Mouse (Mus musculus) stomach, embryonic 16.5 days (tissue): ENCODE measurements around the gene Lrig2. TPM values are rescaled to one million over a fixed set of nuclear protein-coding genes. Genes with fewer than 3 reads are reported as not detected.
"Not testable (repeated sequence)": the region's sequence is repeated elsewhere in the genome, so short reads cannot be mapped to it uniquely, and the experiment has no call there.

Experiments used
- ATAC-seq: fragments of 200-750 bp; cut with Nextera tagmentation; 2 replicates; pipeline ENCODE4 v1.8.0; 2017; ENCODE audit warnings: moderate number of reproducible peaks, moderate TSS enrichment; ENCODE audit not compliant: insufficient read depth, low FRiP score
- H3K27ac ChIP-seq: fragments of 300-500 bp; sonication (generic); 2 replicates; pipeline ENCODE4 v1.5.1; 2014; ENCODE audit warnings: low read length
- H3K27me3 ChIP-seq: fragments of 300-500 bp; sonication (generic); 2 replicates; pipeline ENCODE4 v1.6.1; 2014; ENCODE audit warnings: low read length, control low read depth, mixed read lengths; ENCODE audit not compliant: control insufficient read depth, insufficient read depth
- H3K36me3 ChIP-seq: fragments of 300-500 bp; sonication (generic); 2 replicates; pipeline ENCODE4 v1.6.1; 2014; ENCODE audit warnings: low read length; ENCODE audit not compliant: control insufficient read depth, insufficient read depth
- H3K4me1 ChIP-seq: fragments of 300-500 bp; sonication (generic); 2 replicates; pipeline ENCODE4 v1.6.1; 2014; ENCODE audit warnings: low read length, control low read depth, mixed read lengths; ENCODE audit not compliant: control insufficient read depth, insufficient read depth
- H3K4me2 ChIP-seq: fragments of 300-500 bp; sonication (generic); 2 replicates; pipeline ENCODE4 v1.6.1; 2014; ENCODE audit warnings: low read depth, low read length, mixed read lengths
- H3K4me3 ChIP-seq: fragments of 300-500 bp; sonication (generic); replicated peaks from 2 replicates; pipeline ENCODE4 v1.5.1; 2014; ENCODE audit warnings: mild to moderate bottlenecking, low read length
- H3K9ac ChIP-seq: fragments of 300-500 bp; sonication (generic); 2 replicates; pipeline ENCODE4 v1.6.1; 2014; ENCODE audit warnings: low read length
- H3K9me3 ChIP-seq: fragments of 300-500 bp; sonication (generic); replicated peaks from 2 replicates; pipeline ENCODE4 v1.6.1; 2016; ENCODE audit warnings: low read length, control low read depth; ENCODE audit not compliant: control insufficient read depth
- WGBS: fragments of 180-500 bp; shearing (Covaris S2); extraction: QIAGEN DNeasy Blood & Tissue Kit; methylation state at CpG from one replicate; pipeline ENCODE4 v1.1.7; 2014; 5-methylcytosine and 5-hydroxymethylcytosine counted together
- polyA plus RNA-seq: library from polyadenylated mRNA; unstranded; fragments of >200 nt; fragmentation: Nextera tagmentation; extraction: Ambion mirVana; gene quantifications from 2 replicates; pipeline ENCODE4 v1.2.1, GENCODE M21; 2015

Lrig2 gene
- polyA plus RNA-seq, 1 experiment from 2014 or later: 13.7 TPM

- Histone ChIP-seq H3K27me3 (no peaks in the 10 kb centered on the region), H3K9me3 (no peaks in the 10 kb centered on the region), H3K36me3 (no peaks in the 10 kb centered on the region), H3K9ac (no peak overlapping the region), H3K4me2 (peak overlapping the region; percentile 1; the same call in 1 of the 2 replicates), H3K27ac (peak overlapping the region; percentile 43; the same call in 1 of the 2 replicates), H3K4me1 (peaks cover 9% of the 10 kb centered on the region), H3K4me3 (no peak overlapping the region)
- 22% methylated on average over 13 of the region's 14 CpGs for WGBS
- ATAC-seq: no peak; the same call in 1 of the 2 replicates
Measured at GRCm38 (mm10) chr3:104431156-104431847, 80.4 kb downstream of the Lrig2 start.

GRCm38 (mm10) chr3:104427354-104427753 is 84.4 kb downstream of the Lrig2 start:
- not testable (repeated sequence) for H3K9me3 ChIP-seq, ATAC-seq, H3K27me3 ChIP-seq, H3K4me1 ChIP-seq, H3K9ac ChIP-seq, H3K27ac ChIP-seq, H3K4me2 ChIP-seq, H3K36me3 ChIP-seq, H3K4me3 ChIP-seq
- 97% methylated on average over 2 of the region's 2 CpGs for WGBS

GRCm38 (mm10) chr3:104424346-104424745 is 87.4 kb downstream of the Lrig2 start:
- Histone ChIP-seq H3K9me3 (no peaks in the 10 kb centered on the region), H3K36me3 (no peaks in the 10 kb centered on the region), H3K27ac (no peak overlapping the region), H3K27me3 (no peaks in the 10 kb centered on the region), H3K4me1 (no peaks in the 10 kb centered on the region), H3K4me3 (no peak overlapping the region), H3K4me2 (no peak overlapping the region), H3K9ac (no peak overlapping the region)
- 59% methylated on average over 7 of the region's 7 CpGs for WGBS
- no peak for ATAC-seq

GRCm38 (mm10) chr3:104420929-104421328 is 90.8 kb downstream of the Lrig2 start:
- Histone ChIP-seq H3K27ac (no peak overlapping the region), H3K9ac (no peak overlapping the region), H3K27me3 (no peaks in the 10 kb centered on the region), H3K36me3 (no peaks in the 10 kb centered on the region), H3K4me2 (no peak overlapping the region), H3K9me3 (no peaks in the 10 kb centered on the region), H3K4me3 (no peak overlapping the region), H3K4me1 (no peaks in the 10 kb centered on the region)
- WGBS: 77% methylated on average over 7 of the region's 7 CpGs
- ATAC-seq: no peak

GRCm38 (mm10) chr3:104419990-104420389 is 91.7 kb downstream of the Lrig2 start:
- no peaks in the 10 kb centered on the region for H3K36me3 ChIP-seq
- H3K27me3 ChIP-seq: no peaks in the 10 kb centered on the region
- no peak overlapping the region for H3K9ac ChIP-seq
- no peak overlapping the region for H3K27ac ChIP-seq
- H3K9me3 ChIP-seq: no peaks in the 10 kb centered on the region
- no peak overlapping the region for H3K4me2 ChIP-seq
- no peaks in the 10 kb centered on the region for H3K4me1 ChIP-seq
- H3K4me3 ChIP-seq: no peak overlapping the region
- WGBS: 53% methylated on average over 4 of the region's 4 CpGs
- no peak for ATAC-seq

DNA sequence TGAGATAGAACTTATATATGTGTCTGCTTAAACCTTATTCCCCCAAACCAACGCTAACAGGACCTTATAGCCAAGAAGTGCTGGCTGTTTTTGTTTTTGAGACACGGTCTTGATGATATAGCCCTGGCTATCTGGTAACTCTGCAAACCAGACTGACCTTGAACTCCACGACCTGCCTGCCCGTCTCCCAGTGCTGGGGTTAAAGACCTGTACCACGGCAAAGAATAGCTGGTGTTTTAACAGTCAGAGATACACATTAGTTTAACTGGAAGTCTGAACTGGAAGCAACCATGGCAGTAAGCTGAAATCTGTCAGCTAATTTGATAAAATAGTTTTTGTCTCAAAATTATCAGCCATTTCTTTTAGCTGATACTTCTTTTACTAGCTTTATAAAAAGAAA is 94.9 kb downstream of the Lrig2 start:
- no peak overlapping the region for H3K9ac ChIP-seq
- H3K36me3 ChIP-seq: no peaks in the 10 kb centered on the region
- H3K4me2 ChIP-seq: no peak overlapping the region
- no peaks in the 10 kb centered on the region for H3K27me3 ChIP-seq
- ATAC-seq: no peak
- no peaks in the 10 kb centered on the region for H3K4me1 ChIP-seq
- H3K9me3 ChIP-seq: no peaks in the 10 kb centered on the region
- 53% methylated on average over 5 of the region's 5 CpGs for WGBS
- H3K27ac ChIP-seq: no peak overlapping the region
- no peak overlapping the region for H3K4me3 ChIP-seq

DNA sequence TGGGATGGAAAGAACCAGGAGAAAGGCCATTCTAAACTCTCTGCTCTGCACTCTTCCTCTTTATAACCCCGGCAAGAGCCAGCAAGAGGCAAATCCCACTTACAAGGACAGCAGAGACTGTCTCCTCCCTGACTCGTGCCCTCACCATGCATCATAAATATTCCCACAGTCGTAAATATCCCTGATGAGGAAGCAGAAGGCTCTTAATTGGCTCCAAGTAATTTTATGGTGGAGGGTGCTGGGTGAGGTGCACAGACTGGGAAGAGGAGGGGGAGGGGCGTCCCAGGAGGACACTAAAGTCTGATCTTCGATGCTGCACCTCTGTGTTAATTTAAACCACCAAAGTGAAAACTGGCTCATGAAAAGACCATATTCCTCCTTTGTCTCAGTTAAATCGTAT is 99.2 kb downstream of the Lrig2 start:
- no peaks in the 10 kb centered on the region for H3K9me3 ChIP-seq
- no peaks in the 10 kb centered on the region for H3K36me3 ChIP-seq
- ATAC-seq: no peak
- no peaks in the 10 kb centered on the region for H3K4me1 ChIP-seq
- H3K4me2 ChIP-seq: no peak overlapping the region
- H3K27ac ChIP-seq: no peak overlapping the region
- H3K27me3 ChIP-seq: no peaks in the 10 kb centered on the region
- no peak overlapping the region for H3K4me3 ChIP-seq
- 63% methylated on average over 6 of the region's 6 CpGs for WGBS
- H3K9ac ChIP-seq: no peak overlapping the region

DNA sequence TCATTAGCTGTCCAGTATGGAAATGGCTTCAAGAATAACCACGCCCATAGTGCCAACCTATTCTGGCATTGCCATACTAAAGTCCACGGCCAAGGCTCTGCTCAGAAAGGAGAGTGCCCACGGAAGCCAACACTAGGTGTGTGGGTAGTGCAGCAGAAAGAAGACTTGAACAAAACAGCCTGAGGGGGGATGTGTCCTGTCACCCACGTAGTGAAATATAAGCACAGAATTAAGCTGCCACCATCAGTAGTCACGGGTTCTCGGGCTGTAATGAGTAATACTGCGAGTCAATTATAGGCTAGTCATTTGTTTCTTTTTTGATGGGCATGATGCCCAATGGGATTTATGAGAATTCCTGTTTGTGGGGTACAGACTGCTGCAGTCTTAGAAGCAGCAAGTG is 104.2 kb downstream of the Lrig2 start:
- Histone ChIP-seq H3K4me3 (no peak overlapping the region), H3K27me3 (no peaks in the 10 kb centered on the region), H3K27ac (no peak overlapping the region), H3K9me3 (no peaks in the 10 kb centered on the region), H3K9ac (no peak overlapping the region), H3K36me3 (no peaks in the 10 kb centered on the region), H3K4me1 (no peaks in the 10 kb centered on the region), H3K4me2 (no peak overlapping the region)
- WGBS: 79% methylated on average over 7 of the region's 7 CpGs
- ATAC-seq: no peak

DNA sequence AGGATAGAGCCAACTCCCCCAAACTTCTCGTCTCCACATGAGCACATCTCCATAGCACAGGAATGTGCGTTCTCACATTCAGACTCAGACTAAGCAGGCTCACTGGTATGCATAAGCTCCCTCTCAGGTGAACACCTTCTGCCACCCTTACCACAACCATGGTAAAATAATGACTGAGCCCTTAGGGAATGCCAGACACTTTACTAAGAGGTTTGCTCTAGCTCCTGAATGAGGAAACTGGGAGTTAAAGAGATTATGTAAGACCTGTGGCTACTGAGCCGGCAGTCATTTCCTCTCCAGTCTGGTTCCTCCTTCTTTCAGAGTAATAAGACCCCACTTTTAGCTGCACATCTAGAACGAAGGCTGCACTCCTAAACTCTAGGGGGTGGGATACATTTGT is 108.1 kb downstream of the Lrig2 start:
- Histone ChIP-seq H3K4me1 (no peaks in the 10 kb centered on the region), H3K4me2 (no peak overlapping the region), H3K9me3 (no peaks in the 10 kb centered on the region), H3K4me3 (no peak overlapping the region), H3K27me3 (no peaks in the 10 kb centered on the region), H3K27ac (no peak overlapping the region), H3K36me3 (no peaks in the 10 kb centered on the region), H3K9ac (no peak overlapping the region)
- no peak for ATAC-seq
- 71% methylated on average over 4 of the region's 4 CpGs for WGBS
